Mouse (Mus musculus): Measurements from ENCODE around the gene Mfsd4b3. TPM values are rescaled to one million over a fixed set of nuclear protein-coding genes. Genes with fewer than 3 reads are reported as not detected.
A peak's percentile ranks its signal among the peaks of the same experiment; 100 is the strongest.

Mfsd4b3 gene
- polyA plus RNA-seq, 1 experiment from 2014 or later: 0.79 TPM

DNA sequence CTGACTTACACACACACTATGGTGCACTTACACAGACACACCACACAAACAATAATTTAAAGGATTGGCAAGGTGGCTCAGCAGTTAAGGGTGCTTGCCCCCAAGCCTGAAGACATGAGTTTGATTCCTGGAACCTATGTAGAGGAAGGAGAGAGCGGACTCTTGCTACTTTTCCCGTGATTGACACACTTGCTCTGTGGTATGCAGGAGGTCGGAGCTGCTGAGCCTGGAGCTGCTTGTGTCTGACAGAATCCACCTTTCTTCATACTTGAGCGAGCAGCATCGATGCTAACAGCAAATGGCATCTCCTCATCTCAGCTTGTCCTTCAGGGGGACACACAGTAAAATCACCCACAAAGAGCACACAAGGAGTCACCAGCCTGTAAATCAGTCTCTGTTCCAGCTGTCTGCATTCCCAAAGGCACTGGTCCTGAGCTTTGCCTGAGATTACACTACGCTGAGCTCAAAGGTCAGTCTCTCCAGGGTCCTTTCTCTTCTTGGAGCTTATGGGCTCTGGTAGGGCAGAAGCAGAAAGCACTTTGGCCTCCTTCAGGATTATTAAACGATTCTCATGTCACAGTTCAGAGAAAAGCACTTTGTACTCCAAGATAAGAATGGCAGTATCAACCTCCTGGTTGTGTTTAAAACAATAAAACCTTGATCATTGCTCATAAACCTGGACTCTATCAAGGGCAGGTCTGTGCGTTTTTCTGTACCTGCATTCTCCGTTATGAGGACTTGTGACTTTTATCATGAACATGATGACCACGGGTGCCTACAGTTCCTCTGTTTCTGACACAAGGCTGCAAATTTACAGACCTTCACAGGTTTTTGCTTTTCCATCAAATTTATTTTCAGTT, 52.9 kb downstream of the Mfsd4b3 start:
- H3K4me3 ChIP-seq (ENCODE audit: low read length): no peak overlapping the region
- 52% methylated on average over 10 of the region's 10 CpGs for WGBS
- H3K4me1 ChIP-seq (ENCODE audit: control insufficient read depth, insufficient read depth, low read length): no peaks in the 10 kb centered on the region
- no peaks in the 10 kb centered on the region for H3K9me3 ChIP-seq (ENCODE audit: control insufficient read depth, low read length)
- H3K9ac ChIP-seq (ENCODE audit: low read depth, low read length): no peak overlapping the region
- H3K27me3 ChIP-seq (ENCODE audit: control insufficient read depth, insufficient read depth, low read length): no peaks in the 10 kb centered on the region
- H3K36me3 ChIP-seq (ENCODE audit: control insufficient read depth, insufficient read depth, low read length): no peaks in the 10 kb centered on the region
- H3K27ac ChIP-seq (ENCODE audit: low read depth, low read length): no peak overlapping the region
- no peak overlapping the region for H3K4me2 ChIP-seq (replicated peaks; ENCODE audit: low read depth, low read length)
- no peak for ATAC-seq (ENCODE audit: low FRiP score, low TSS enrichment)

GRCm38 (mm10) chr10:39904191-39904590, 55.8 kb downstream of the Mfsd4b3 start:
- H3K4me3 ChIP-seq (ENCODE audit: low read length): no peak overlapping the region
- H3K9me3 ChIP-seq (ENCODE audit: control insufficient read depth, low read length): 0 out of 2 replicates have a peak, but pooled peaks cover 2% of the 10 kb centered on the region
- no peaks in the 10 kb centered on the region for H3K27me3 ChIP-seq (ENCODE audit: control insufficient read depth, insufficient read depth, low read length)
- no peak overlapping the region for H3K9ac ChIP-seq (ENCODE audit: low read depth, low read length)
- H3K4me2 ChIP-seq (replicated peaks; ENCODE audit: low read depth, low read length): no peak overlapping the region
- H3K4me1 ChIP-seq (ENCODE audit: control insufficient read depth, insufficient read depth, low read length): 0 out of 2 replicates have a peak, but pooled peaks cover 4% of the 10 kb centered on the region
- no peak overlapping the region for H3K27ac ChIP-seq (ENCODE audit: low read depth, low read length)
- ATAC-seq (ENCODE audit: low FRiP score, low TSS enrichment): no peak
- WGBS: 79% methylated on average over 3 of the region's 3 CpGs
- H3K36me3 ChIP-seq (ENCODE audit: control insufficient read depth, insufficient read depth, low read length): no peaks in the 10 kb centered on the region

DNA sequence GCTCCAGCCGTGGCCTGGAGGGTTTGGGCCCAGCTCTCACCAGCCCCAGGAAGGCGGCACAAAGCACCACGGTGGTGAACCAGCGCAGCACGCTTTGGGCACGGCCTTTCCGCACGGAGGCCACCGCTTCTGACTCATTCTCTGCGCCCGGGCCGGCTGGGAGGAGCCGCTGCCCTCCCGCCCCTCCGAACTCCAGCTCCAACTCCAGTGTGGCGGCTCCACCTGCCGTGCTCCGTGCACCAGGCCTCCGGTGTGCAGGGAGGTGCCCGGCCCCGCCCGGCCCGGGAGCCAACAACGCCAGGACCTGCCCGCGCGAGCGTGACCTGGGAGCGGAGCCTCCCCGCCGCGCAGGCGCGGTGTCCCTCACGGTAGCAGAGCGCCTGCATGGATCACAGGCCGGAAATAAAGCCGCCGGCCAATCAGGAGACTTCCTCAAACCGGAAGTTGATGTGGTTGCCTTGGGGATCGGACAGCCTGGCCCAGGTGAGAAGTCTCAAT, 61.0 kb downstream of the Mfsd4b3 start, which contains the start of gene Mfsd4b4:
Gene Mfsd4b4, minus strand, starts transcription at position 365 of the 498 bp plus-strand sequence.
- Histone ChIP-seq H3K27me3 (ENCODE audit: control insufficient read depth, insufficient read depth, low read length) (no peaks in the 10 kb centered on the region), H3K4me3 (ENCODE audit: low read length) (peak within 1 kb of the TSS; percentile 75), H3K9me3 (ENCODE audit: control insufficient read depth, low read length) (0 out of 2 replicates have a peak, but pooled peaks cover 2% of the 10 kb centered on the region), H3K4me2 (replicated peaks; ENCODE audit: low read depth, low read length) (peak within 1 kb of the TSS; percentile 68), H3K36me3 (ENCODE audit: control insufficient read depth, insufficient read depth, low read length) (no peaks in the 10 kb centered on the region), H3K9ac (ENCODE audit: low read depth, low read length) (peak within 1 kb of the TSS; percentile 85), H3K4me1 (ENCODE audit: control insufficient read depth, insufficient read depth, low read length) (peaks cover 7% of the 10 kb centered on the region; the same call in 1 of the 2 replicates), H3K27ac (ENCODE audit: low read depth, low read length) (peak within 1 kb of the TSS; percentile 89)
- ATAC-seq (ENCODE audit: low FRiP score, low TSS enrichment): peak; percentile 99
- under 1% methylated on average over 40 of the region's 41 CpGs for WGBS

Other genes with a start within 250 kb of the Mfsd4b3 start
- 25.0 and 30.2 TPM in 2 replicates for gene Rev3l, start 228.0 kb downstream of the Mfsd4b3 start, polyA plus RNA-seq (2014; fragmentation: Nextera tagmentation; extraction: Ambion mirVana)
- gene Mfsd4b4, start 60.9 kb downstream of the Mfsd4b3 start, polyA plus RNA-seq (2014; fragmentation: Nextera tagmentation; extraction: Ambion mirVana): 2.9 and 5.6 TPM in 2 replicates
- not detected in 2 replicates for gene Mfsd4b2, start 33.2 kb downstream of the Mfsd4b3 start, polyA plus RNA-seq (2014; fragmentation: Nextera tagmentation; extraction: Ambion mirVana)
- 0.43 and 0.80 TPM in 2 replicates for gene Mfsd4b5, start 26.5 kb upstream of the Mfsd4b3 start, polyA plus RNA-seq (2014; fragmentation: Nextera tagmentation; extraction: Ambion mirVana)
- gene Mfsd4b1, start 65.1 kb upstream of the Mfsd4b3 start, polyA plus RNA-seq (2014; fragmentation: Nextera tagmentation; extraction: Ambion mirVana): 0.40 and 1.5 TPM in 2 replicates
- gene Slc16a10, start 182.1 kb upstream of the Mfsd4b3 start, polyA plus RNA-seq (2014; fragmentation: Nextera tagmentation; extraction: Ambion mirVana): 4.2 and 9.2 TPM in 2 replicates